Mouse (Mus musculus) lung, adult 2 months (tissue): ENCODE data around the gene Gpr137. TPM values are rescaled to one million over a fixed set of nuclear protein-coding genes. Genes with fewer than 3 reads are reported as not detected.
A peak's percentile ranks its signal among the peaks of the same experiment; 100 is the strongest.
"Not testable (repeated sequence)": the region's sequence is repeated elsewhere in the genome, so short reads cannot be mapped to it uniquely, and the experiment has no call there.

Experiments used
- DNase-seq: peaks from one replicate; pipeline ENCODE4 v3.0.0; 2022
- H3K4me1 ChIP-seq: fragments of 200-500 bp; 2 replicates; pipeline ENCODE4 v1.6.1; 2011; ENCODE audit warnings: low read length; ENCODE audit not compliant: control insufficient read depth, insufficient read depth
- H3K4me3 ChIP-seq: fragments of 200-500 bp; replicated peaks from 2 replicates; pipeline ENCODE3; 2011; ENCODE audit warnings: low read depth, mild to moderate bottlenecking, control low read depth, low read length; ENCODE audit errors: extremely low read depth
- CTCF ChIP-seq: fragments of 200-500 bp; IDR thresholded peaks from 2 replicates; pipeline ENCODE4 v1.5.1; 2011; ENCODE audit warnings: mild to moderate bottlenecking, low read length, control low read depth; ENCODE audit not compliant: insufficient read depth
- POLR2A ChIP-seq: fragments of 200-500 bp; IDR thresholded peaks from 2 replicates; pipeline ENCODE4 v1.6.1; 2011; ENCODE audit warnings: low read depth, mild to moderate bottlenecking, control low read depth, low read length, borderline replicate concordance; ENCODE audit errors: extremely low read depth
- WGBS: fragments of 180-500 bp; shearing (Covaris S2); methylation state at CpG from one replicate; pipeline ENCODE4 v1.1.7; 2018; 5-methylcytosine and 5-hydroxymethylcytosine counted together
- polyA plus RNA-seq: library from polyadenylated mRNA; depleted of rRNA; stranded (reverse); fragments of >200 nt; gene quantifications from 2 replicates; pipeline ENCODE4 v1.2.3, GENCODE M21; 2012

Gene Gpr137
- polyA plus RNA-seq, 1 experiment: 85.1 TPM

DNA sequence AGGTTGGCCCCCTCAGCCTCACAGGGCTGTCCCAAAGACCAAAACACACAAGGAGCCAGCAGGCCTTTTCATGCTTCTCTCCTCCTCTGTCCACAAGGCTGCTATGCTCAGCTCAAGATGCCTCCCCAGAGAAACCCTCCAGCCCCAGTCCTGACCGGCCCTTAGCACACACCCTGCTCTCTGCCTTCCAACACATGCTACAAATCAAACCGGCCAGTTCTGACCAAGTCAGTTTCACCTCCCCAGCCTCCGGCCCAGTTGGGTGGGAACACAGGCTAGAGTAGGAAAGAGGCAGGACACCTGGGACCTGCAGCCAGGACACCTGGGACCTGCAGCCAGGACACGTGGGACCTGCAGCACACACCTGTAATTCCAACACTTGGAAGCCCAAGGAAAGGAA is 25.8 kb downstream of the Gpr137 start:
- Histone ChIP-seq H3K4me1 (0 out of 2 replicates have a peak, but pooled peaks cover 5% of the 10 kb centered on the region), H3K4me3 (no peak overlapping the region)
- TF ChIP-seq CTCF (no peak), POLR2A (no peak)
- DNase-seq: no peak
- 61% methylated on average over 4 of the region's 4 CpGs for WGBS

DNA sequence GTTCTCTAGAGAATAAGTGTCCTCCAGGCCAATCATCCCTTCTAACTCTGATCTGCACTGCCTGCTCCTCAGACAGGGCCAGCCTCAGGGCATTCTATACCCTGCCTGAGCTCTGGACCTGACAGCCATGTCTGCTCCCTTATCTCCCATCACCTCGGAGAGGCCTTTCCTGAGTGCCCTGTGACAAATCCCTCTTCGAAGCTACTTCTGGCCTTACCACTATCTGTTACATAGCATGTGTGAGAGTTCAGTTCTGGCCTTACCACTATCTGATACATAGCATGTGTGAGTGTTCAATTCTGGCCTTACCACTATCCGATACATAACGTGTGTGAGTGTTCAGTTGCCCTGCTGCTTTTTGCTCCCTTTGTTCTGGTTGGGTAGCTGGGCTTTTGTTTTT is 27.0 kb downstream of the Gpr137 start:
- Histone ChIP-seq H3K4me1 (0 out of 2 replicates have a peak, but pooled peaks cover 3% of the 10 kb centered on the region), H3K4me3 (no peak overlapping the region)
- no peak for TF ChIP-seq POLR2A
- TF ChIP-seq CTCF: no peak
- DNase-seq: no peak
- 72% methylated on average over 4 of the region's 4 CpGs for WGBS

DNA sequence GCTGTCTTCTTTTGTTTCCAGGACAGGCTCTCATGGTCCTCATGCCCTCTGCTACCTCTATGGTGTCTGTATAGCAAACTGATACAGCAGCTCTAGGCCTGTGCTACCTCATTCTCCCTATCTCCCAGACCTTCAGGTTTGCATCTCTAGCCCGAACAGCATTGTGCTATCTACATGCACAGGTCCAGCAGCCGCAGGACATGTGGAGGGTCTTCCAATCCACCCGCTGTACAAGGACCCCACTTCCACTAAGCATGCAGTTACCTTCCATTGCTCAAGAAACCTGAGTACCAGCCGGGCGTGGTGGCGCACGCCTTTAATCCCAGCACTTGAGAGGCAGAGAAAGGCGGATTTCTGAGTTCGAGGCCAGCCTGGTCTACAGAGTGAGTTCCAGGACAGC is 27.7 kb downstream of the Gpr137 start:
- WGBS: 92% methylated on average over 9 of the region's 9 CpGs
- no peak for TF ChIP-seq CTCF
- TF ChIP-seq POLR2A: no peak

DNA sequence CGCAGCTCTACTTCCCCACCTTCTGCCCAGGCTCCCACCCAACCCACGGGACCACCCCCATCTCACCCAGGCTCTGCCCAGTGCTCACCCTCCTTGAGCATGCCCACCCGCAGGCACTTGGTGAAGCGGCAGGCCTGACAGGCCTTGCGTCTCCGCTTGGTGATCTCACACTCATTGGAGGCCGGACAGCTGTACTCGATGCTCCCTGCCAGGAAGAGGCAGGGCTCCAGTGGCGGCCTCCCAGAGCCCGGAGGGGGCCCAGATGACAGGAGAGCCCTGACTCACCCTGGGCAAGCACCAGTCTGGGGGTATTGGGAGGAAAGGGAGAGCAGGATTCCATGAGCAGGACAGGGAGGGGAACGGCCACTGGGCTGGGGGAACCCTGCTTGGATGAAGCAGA is 28.3 kb downstream of the Gpr137 start:
- no peak overlapping the region for H3K4me3 ChIP-seq
- DNase-seq: no peak
- no peak for TF ChIP-seq POLR2A
- TF ChIP-seq CTCF: no peak
- no peaks in the 10 kb centered on the region for H3K4me1 ChIP-seq
- WGBS: 64% methylated on average over 11 of the region's 11 CpGs

More for the DNA sequence above, 27.7 kb downstream of the Gpr137 start:
- no peaks in the 10 kb centered on the region for H3K4me1 ChIP-seq
- DNase-seq: no peak
- H3K4me3 ChIP-seq: no peak overlapping the region

DNA sequence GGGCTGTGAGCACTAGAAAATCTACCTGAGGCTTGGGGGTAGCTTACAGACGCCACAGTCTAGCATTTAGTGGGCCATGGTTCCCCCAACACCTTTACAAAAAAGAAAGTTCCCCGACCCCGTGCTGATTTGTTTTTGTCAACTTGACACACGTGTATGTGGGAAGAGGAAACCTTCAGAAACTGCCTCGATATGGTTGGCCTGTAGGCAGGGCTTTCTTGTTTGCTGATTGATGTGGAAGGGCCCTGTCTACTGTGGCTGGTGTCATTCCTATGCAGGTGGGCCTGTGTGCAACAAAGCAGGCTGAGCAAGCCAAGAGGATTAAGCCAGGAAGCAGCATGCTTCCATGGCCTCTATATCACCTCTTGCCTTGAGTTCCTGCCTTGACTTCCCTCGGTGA is 29.2 kb downstream of the Gpr137 start:
- no peak for TF ChIP-seq POLR2A
- TF ChIP-seq CTCF: no peak
- no peak overlapping the region for H3K4me3 ChIP-seq
- peaks cover 4% of the 10 kb centered on the region for H3K4me1 ChIP-seq
- no peak for DNase-seq
- 69% methylated on average over 6 of the region's 6 CpGs for WGBS

DNA sequence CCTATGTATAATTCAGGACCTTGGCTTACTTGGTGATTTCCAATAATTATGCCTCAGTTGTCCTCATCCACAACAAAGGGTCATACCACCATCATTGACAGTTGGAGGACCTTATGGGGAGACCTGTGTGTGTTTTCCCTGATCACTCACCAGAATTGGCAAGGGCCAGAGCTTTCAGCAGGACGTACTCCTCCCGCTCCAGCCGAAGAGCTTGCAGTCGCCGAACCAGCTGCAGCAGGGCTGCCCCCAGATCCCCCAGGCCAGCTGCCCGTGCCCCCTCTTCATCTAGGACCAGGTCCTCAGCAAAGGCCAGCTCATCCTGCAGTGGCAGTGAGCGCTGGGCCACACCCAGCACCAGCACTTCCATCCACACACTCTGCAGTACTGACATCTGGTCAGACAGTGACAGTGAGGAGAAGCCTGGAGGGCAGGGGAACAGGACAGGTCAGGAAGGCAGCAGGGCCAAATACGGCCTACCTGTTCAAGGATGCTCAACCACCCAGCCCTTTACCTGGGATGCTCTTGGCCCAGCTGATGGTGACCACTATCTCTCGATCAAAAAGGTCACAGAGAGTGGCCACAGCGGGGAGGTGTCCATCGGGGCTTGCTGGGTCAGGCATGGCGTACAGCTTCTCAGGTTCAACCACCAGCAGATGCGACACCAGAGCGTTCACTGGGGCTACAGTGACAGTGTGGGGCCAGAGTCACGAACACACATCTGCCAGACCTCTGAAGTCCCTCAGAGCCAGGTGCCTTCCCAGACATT is 29.9 kb downstream of the Gpr137 start:
- DNase-seq: no peak
- no peak for TF ChIP-seq POLR2A
- no peak for TF ChIP-seq CTCF
- Histone ChIP-seq H3K4me1 (peaks cover 4% of the 10 kb centered on the region), H3K4me3 (no peak overlapping the region)
- WGBS: 89% methylated on average over 15 of the region's 15 CpGs

DNA sequence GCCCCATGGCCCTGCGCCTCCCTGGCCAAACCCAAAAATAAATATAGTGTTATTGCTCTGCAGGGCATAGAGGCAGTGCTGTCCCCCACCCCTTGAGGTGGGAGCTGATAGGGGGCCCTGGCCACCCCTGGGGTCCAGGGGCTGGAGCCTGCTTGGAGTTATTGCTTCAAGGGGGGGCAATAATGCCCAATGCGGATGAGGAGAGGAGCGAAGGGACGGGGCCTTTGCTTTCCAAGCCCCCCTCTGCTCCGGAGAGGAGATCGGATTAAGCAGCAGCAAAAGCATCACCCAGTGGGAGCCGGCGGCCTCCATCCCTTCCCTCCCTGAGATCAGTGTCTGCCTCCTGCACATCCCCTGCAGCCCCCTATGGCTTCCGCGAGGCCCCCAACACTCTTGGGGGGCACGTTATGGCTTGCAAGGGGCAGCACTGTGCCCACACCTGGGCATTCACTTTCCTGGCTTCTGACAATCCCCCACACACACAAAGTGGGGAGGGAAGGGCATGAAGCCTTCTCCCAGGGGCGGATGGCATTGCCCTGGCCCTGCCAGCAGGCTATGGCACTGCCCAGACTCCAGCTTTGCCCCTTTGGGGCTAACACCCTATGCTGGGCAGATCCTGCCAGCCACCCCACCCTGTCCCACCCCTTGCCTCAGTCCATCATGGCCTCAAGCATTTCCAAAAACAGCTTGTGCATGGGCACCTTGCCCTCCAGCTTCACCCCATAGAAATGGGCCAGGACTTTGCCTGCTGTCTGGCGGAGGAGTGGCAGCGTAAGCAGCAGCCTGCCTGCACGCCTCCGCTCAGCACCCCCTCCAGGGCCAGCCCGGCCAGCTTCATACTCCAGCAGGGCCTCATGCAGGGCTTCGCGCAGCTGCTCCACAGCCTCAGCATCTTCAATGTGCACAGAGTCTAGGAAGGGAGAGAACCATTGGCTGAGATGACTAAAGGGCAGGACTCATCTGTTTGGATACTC is 30.9 kb downstream of the Gpr137 start:
- H3K4me3 ChIP-seq: no peak overlapping the region
- TF ChIP-seq POLR2A (no peak), CTCF (no peak)
- 85% methylated on average over 19 of the region's 19 CpGs for WGBS
- H3K4me1 ChIP-seq: peaks cover 4% of the 10 kb centered on the region
- no peak for DNase-seq

DNA sequence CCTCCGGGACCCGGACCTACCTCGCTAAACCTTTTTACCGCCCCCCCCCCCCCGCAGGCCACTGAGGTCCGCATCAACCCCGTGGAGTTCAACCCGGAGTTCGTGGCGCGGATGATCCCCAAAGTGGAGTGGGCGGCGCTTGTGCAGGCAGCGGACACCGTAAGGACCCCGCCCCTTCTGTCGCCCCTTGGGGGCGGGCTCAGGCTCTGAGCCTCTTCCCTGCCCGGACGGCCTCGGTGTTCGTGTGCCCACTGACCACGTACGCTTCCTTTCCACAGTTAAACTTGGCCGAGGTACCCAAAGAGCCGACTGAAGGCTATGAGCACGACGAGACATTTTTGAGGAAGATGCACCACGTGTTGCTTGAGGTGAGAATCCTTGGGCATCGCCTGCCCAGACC is 32.0 kb downstream of the Gpr137 start:
- whole genome bisulfite sequencing: under 1% methylated on average over 29 of the region's 30 CpGs
- not testable (repeated sequence) for DNase-seq, H3K4me1 ChIP-seq
- peak overlapping the region; percentile 95 for H3K4me3 ChIP-seq

DNA sequence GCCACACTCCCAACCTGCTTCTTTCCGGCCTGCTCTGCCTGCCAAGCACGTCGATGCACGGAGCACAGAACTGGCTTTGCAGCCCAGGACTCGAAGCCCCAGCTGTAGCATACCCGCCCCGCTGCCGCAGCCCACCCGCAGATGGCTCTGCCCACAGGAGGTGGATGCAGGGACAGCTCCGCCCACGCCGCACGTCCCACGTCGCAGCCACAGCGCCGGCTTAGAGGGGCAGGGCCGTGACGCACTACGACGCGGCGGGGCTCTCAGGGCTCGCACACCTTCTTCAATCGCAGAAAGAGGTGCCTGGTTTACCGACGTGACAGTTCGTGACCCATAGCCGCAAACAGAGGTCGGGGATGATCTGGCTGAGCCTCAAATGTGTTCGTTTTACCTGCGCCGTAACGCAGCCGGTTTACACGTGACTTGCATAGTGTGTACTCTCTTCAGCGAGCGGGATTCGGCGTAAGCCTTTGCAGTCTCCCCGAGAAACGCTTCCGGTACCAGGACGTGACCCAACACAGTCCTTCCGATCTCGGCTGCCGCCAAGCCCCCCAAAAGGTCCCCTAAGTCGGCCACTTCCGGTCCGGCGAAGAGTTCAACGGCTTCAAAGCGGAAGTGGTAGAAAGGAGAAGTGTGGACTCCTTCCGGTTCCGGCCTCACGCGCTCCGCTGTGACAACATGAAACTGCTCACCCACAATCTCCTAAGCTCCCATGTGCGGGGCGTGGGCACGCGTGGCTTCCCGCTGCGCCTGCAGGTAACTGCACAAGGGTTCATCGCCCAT is 32.6 kb downstream of the Gpr137 start, which contains the start of the genes Trmt112 and Prdx5:
Gene Trmt112, plus strand, starts transcription at position 192 of the 783 bp plus-strand sequence.
Gene Prdx5, minus strand, starts transcription at position 600 of the 783 bp plus-strand sequence.
- Histone ChIP-seq H3K4me3 (peak within 1 kb of the TSS; percentile 95), H3K4me1 (peaks cover 4% of the 10 kb centered on the region)
- under 1% methylated on average over 65 of the region's 65 CpGs for WGBS
- peak; percentile 83 for DNase-seq
- TF ChIP-seq POLR2A (peak; percentile 86), CTCF (no peak)
